Mouse (Mus musculus) retina, postnatal 1 day (tissue): ENCODE results near the gene Mag.
"Not testable (repeated sequence)": the region's sequence is repeated elsewhere in the genome, so short reads cannot be mapped to it uniquely, and the experiment has no call there.

Source experiments
- DNase-seq: peaks from one replicate; pipeline ENCODE4 v3.0.0-alpha.2; 2012

Mag gene

DNA sequence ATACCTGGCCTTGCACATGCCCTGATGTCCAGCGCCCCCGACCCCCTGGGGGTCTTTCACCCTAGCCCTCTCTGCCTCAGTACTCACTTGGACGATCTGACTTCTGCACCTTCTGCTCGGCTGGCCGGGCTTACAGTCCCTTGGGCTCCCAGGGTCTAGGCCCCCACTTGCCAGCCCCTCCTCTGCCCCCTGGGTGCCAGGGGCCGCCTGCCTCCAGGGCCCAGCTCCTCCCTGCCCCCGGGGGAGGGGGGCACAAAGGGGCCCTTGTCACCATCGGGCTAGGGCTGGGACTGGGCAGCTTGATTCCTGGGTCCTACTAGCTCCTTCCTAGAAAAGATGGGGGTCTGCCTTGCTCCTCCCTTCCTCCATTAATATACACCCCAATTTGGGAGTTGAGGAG lies at the start of gene Mag:
Mag (minus strand) TSS at position 142 of the 400 bp plus-strand sequence.
- DNase-seq, result no peak

DNA sequence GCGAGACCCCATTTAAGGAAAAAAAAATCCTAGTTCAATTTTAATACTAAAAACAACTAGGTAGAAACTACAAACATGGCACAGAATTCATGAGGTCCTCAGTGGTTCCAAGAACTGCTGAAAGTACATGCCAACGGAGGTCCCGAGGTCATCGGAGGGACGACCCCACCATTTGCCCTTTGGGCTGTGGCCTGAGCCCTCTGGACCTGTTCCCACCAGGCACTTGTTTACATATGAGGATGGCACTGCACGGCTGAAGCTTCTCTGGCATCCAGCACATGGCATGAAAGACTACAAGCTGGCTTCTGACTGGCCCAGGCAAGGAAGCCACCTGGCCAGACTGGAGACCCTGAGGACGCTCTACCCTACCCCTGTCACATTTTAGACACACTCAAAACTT lies 49.7 kb upstream of the Mag start:
- DNase-seq, result no peak

DNA sequence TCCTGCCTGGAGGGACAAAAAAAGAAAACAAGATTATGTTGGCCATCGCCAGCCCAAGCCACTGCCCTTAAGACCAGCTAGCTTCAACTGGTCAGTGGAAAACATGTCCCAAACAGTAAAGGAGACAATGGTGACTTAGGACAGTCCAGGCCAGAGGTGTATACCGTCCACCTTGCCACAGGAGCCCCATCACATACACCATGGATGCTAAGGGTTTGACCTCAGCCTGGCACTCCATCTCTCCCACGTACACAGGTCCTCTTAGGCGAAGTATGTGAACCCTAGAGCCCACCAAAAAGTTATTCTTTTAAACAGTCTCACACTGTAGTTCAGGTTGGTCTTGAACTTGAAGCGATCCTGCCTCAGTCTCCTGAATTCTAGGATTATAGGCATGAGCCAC lies 48.2 kb upstream of the Mag start:
- no peak for DNase-seq

DNA sequence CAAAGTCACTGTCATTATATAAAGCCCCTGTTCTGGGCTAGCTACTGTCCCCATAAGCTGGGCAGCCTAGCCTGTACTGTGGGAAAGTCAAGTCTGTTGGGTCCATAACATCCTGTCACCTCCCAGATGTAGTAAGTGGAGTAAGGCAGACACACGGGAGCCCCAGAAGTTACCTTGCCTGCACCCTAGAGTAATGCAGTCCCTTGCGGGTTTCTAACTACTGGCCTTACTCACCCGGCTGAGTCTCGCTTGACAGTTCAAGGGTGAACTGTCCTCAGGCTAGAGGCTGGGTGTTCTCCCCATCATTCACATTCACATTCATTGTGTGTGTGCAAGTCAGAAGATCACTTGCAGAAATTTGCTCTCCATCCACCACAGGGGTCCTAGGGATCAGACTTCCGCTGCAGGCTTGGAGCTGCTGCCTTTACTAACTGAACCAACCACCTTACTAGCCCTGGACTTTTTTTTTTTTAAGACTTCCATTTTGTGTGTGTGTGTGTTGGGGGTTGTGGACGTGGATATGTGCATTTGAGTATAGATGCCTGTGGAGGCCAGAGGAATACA lies 45.2 kb upstream of the Mag start:
- DNase-seq, result no peak

DNA sequence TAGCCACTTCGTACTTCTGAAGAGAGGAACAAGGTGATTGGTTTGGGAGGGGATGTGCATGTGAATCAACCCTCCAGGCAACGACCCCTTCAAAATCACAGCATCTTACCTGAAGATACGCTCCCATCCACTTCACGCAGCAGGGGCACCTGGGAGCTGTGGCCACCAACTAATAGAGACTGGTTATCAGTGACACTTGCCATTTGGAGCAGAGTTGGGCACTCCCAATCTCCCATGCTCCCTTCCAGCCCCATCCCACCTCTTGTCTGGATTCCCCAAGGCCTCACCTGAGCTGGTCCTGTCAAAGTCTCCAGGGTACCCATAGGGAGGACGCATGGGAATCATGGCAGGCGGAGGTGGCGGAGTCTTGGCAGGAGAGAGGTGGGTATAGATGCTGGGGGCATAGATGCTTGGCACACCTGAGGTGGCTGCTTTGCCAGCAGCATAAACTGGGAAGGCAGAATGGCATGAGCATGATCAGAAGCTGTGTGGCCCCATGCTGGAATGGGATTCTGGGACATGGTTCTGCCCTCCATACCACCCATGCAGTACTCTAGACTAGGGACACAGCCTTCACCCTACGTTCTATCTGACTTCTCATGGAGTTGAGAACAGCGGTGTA lies 44.3 kb upstream of the Mag start:
- no peak for DNase-seq

DNA sequence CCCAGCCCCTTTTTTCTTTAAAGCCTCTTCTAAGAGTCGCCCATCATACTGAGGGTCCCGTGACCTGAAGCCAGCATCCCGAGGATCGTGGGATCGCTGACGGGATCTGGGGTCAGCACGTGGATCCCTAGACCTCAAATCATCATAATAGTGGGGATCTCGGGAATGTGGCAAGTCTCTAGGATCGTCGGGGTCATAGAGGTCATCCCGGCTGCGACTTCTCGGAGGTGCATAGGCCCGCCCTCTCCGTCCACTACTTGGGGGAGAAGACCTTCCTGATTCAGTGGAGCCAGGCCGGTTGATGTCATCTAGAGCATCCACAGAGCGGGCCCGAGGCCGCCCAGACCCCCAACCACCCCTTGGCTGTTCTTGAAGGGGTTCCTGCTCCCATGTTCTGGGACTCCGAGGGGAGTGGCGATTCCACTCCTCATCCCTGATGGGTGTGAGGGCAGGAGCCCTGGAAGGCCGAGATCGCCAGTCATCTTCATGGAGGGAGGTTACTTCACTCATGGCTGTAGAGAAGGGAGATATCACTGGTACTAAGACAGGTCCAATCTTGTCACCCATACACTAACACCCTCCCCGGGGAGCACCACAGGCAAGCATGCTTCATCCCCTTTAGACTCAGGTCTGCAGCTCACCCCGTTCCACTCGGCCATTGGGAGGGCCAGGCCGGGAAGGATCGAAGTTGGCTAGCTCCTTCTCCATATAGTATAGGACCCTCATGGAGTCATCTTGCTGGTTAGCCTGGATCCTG lies 43.6 kb upstream of the Mag start:
- no peak for DNase-seq

DNA sequence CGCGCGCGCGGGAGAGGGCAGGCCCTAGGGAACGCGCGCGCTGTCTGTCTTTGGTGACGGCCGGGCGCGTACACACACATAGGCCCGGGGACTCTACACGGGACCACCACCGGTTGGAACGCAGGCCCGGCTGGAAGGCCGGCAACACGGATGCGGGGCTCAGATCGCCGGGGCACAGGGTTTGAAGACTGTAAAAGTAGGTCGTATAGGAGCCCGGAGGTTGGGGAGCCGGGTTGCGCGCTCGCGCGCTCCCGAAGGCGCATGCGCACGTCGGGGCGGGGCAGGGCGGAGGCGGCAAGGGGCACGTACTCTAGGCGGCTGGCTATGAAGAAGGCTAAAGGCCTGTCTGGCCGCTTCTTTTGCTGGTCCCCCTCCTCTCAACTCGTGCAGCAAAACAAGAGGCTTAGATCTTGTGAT lies 42.7 kb upstream of the Mag start:
- DNase-seq, result peak; percentile 93

DNA sequence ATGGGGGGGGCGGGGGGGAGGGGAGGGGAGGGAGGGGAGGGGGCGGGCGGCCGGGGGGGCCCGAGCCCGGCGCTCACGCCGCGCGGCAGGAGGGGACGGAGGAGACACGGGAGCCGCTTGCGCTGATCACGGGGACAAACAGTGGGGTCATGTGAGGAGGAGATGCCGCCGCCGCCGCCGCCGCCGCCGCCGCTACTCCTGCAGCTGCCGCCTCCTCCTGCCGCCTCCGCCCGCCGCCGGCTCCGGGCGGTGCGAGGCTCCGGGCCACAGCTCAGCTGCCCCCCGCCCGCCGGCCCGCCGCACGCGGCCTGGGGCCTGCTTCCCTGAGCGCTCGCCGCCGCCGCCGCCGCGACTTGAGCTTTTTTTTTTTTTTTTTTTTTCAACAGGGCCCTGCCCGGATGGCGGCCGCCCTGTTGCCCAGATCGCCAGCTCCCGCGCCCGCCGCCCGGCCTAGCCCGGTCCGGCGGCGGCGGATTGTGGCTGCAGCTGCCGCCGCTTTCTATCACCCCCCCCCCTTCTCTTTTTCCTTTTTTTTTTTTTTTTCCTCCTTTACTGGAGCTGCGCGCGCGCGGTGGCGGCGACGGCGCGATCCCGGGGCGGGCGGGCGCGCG lies 42.2 kb upstream of the Mag start, which contains the start of gene Usf2:
Usf2 (minus strand) TSS at position 48 of the 611 bp plus-strand sequence.
- peak; percentile 91 for DNase-seq

DNA sequence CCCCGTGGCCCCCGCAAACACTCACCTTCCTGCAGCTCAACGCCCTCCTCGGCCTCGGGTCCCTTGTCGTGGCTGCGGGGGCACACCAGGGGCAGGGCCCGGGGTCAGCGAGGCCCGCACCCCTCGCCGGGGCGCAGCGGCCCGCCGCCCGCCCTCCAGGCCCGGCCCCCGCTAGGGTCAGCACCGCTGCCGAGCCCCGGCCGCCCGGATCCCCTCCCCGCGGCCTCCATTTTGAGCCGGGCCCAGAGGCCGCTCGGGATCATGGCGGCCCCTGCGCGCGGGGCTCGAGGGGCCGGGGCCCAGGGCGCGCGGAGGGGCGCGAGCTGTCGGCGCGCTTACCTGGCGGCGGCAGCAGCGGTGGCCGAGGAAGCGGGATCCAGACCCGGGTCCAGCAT lies 41.7 kb upstream of the Mag start:
- DNase-seq, result no peak

DNA sequence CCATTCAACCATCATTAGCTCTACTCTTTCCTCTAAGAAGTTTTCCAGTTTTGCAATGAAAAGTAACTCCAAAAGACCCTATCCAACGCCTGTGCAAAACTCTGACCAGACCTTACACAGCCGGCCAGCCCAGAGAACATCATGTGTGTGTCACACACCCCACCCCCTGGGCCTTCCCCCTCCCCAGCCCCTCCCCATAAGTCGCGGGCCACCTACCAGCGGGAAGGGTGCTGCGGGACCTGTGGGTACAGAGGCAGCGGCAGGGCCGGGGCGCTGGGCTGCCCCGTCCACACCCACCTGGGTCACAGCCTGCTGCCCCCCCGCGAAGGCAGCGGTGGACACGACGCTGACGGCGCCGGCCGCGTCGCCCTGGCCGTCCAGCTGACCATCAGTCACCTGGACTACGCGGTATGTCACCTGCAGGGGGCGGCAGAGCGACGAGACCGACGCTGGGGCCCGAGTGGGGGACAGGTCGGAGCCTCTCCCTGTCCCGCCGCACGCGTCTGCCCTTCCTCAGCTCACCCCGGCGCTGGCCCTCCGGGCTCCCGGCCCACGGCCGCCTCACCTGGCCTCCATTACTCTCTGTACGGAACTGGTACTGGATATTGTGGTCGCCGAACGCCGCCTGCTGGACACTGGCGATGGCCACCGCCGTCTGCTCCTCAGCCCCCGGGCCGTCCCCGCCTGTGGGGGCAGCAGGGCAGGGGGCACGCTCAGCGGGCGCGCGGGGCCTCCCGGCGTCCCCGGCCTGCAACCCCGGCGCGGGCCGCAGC lies 41.1 kb upstream of the Mag start:
- DNase-seq, result peak; percentile 91

DNA sequence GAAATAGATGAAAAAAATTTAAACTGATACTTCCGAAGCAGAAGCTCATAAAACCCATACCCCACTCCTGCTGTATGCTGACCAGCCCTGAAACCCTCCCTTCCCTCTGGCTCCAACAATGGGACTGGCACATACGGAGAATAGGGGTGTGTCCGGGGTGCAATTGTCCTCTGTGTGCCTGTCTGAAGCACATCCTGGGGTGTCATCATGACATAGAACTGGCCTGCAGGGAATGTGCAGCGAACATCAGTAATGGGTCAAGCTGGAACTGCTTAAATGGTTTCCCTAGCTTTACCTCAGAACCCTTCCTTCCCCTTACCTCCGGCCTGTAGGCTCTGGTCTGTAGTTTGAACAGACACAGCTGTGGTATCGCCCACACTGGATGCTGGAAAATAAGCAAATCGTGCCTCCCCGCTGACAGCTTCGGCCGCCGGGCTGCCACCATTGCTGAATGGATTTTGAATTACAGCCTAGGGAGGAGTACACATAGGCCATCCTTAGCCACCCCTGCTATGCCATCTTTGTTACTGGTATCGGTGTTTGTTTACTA lies 40.4 kb upstream of the Mag start:
- no peak for DNase-seq

DNA sequence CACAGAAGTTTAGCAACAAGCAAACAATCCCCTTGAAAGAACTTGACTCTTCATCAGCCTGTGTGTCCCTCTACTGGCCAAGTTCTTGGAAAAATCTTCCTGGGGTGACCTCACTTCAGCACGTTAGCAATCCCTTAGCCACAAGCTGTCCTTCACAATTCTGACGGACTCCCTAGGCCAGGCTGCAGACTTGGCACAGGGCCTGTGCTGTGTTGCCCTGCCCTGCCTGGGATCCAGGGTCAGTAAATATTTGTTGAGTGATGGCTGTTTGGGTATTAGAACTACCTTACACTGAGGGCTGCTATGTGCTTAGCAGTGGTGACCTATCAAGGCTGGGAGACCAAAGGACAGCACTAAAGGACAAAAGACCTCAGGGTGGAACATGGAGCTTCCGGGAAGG lies 39.4 kb upstream of the Mag start:
- DNase-seq, result no peak

DNA sequence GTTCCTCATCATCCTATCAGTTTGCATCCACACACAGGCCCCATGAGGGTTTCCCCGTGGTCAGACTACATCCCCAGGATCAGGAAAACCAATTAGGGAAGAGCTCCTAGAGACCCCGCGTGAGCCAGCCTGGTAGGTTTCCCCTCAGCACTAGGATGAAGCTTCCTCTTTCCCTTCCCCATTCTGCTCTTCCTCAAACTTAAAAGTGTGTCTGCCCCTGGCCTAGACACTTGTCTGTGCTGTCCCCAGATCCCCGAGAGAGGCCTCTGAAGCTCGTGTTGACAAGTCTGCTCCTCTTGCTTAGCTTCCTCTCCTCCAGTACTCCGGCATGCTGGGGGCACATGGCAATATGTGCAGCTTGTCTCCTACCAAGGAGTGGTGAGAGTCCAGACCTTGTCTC lies 38.8 kb upstream of the Mag start:
- no peak for DNase-seq

DNA sequence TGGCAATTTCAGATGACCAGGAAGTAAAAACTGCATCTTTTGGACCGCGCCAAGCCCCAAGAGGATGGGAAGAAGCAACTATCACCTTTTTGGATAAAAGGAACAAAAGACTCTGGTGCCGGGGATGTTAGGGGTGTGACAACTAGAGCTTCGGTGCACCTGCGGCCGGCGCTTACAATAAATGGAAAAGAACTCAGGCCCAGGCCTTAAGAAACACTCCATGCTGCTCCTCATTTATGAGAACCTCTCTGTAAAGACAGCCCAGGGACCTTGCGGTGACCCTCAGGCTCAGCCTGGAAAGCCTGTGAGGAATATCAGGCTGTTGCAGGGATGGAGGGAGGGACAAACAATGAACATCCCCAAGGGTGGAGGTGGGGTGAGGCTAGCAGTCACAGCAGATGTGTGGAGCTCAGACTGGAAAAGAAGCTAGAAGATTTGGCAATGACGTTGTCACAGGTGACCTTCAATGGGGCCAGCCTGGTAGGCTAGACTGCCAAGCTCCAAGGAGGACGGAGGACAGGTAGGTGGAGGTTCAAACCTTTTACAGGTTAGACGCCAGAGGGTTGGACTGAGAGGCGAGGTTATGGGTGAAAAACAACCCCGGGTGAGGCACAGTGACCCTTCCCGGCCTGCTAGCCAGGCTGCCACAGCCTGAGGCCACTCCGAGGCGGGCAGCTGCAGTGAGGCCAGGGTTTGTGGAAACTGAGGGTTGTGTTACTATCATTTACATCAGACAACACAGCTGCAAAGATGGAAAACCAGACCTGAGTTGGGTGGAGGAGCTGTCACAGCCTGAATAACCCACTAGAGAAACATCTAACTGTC lies 38.0 kb upstream of the Mag start:
- no peak for DNase-seq

DNA sequence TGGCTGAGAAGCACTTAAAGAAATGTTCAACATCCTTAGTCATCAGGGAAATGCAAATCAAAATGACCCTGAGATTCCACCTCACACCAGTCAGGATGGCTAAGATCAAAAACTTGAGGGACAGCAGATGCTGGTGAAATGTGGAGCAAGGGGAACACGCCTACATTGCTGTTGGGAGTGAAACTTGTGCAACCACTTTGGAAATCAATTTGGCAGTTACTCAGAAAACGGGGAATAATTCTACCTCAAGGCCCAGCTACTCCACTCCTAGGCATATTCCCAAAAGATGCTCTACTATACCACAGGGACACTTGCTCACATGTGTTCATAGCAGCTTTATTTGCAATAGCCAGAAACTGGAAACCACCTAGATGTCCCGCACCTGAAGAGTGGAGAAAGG lies 35.2 kb upstream of the Mag start:
- DNase-seq, result not testable (repeated sequence)

DNA sequence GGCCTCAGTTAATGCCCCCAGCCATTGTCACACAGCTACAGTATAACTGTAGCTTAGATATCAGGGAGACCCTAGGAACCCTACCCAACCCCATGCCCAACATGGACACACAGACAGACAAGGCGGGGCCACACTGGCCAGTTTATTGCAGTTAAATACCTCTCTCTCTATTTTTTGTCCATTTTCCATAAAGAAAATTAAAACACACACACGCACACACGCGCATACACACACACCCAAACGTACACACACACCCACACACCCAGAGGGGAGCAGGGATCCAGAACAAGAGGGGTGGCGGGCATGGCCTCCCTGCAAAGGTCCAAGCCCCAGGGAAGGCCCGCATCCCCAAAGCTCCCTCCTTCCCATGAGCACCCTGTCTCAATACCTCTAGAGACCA lies 31.2 kb upstream of the Mag start:
- DNase-seq, result no peak

DNA sequence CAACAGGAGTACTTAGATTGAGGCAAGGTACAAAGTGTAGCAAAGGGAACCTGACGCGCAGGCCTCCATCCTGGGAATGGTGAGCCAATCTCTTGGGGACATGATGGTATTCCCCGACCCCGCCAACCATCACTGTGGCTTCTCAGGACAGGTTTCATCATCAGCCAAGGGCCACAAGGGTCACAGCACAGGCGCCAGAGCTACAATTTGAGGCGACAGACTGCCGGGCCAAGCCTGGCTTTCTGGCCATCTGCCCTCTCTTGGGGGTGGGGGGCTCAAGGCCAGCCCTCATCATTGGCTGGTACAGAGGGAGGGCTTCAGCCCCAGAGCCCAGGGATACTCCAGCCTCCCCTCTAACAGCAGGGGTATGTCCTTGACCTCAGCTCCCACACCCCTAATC lies 30.8 kb upstream of the Mag start:
- DNase-seq, result not testable (repeated sequence)

DNA sequence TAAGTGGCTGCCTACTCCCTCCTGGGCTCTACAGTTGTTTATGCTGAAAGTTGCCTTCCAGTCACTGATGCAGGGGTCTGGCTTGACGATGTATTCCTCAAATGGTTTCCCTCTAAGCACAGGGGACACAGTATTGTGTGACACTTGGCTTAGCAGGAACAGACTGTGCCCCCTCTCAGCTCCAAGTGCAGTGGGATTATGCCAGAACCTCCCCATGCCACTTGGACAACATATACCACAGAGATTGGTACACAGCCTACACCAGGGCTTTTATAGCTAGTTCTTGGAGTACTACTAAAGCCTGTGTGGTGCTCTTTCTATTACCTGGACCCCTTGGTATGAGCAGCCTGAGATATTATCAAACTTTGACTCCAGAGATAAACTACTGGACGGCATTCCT lies 30.0 kb upstream of the Mag start:
- DNase-seq, result not testable (repeated sequence)

DNA sequence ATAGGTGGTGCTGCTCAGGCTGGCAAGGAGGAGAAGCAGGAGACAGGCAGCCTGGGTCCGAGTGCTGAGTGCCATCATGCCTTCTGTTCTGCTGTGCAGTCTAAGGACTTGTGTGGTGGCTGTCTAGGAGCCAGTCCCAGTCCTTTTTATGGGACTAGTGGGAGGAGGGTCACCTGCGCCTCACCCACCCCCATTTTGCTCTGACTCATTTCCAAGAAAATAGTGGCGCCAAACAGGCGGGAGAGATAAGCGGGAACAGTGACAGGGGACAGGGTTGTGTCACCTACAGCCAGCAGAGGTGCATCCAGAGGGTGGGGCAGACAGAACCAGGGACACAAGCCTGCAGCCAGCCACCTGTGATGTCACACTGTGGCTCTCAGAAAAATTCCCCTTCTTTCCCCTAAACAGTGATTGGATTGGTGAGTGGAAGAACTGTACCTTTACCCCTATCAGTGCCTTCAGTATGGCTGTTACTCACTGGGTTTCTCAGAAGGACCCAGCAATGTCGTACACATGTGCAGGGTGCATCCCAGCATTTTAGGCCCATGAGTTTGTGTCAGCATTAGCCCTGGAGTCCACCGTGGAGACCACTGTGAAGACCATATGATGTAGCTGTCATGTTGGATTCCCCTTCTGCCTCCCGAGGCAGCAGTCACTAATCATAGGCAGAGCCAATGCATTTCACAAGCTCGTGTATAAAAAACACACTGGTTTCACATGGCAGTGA lies 29.4 kb upstream of the Mag start, which contains the start of gene Hamp:
Hamp (minus strand) TSS at position 124 of the 727 bp plus-strand sequence.
- no peak for DNase-seq

DNA sequence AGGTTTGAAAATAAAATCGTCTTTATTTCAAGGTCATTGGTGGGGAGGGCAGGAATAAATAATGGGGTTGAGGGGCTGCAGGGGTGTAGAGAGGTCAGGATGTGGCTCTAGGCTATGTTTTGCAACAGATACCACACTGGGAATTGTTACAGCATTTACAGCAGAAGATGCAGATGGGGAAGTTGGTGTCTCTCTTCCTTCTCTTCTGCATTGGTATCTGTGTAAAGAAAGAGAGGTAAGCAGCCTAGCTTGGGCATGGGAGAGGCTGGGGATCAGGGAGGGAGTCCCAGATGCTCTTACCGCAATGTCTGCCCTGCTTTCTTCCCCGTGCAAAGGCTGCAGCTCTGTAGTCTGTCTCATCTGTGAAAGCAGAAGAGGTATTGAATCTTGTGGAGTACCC lies 27.7 kb upstream of the Mag start:
- not testable (repeated sequence) for DNase-seq

DNA sequence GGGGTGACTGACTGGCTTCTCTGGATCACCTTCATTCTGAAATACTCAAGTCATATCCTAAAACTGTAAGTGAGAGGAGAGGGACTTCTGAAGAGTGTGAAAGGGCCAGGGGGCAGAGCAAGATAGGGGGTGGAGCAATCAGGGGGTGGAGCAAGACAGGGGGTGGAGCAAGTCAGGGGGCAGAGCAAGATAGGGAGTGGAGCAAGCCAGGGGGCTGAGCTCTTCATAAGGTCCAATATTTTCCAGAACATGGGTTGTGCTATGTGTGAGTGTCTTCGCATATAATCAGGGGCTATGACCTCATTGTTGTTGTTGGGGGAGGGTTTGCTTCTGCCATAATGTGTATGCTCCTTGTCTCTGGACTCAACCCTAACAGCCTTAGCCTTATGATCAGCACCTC lies 25.4 kb upstream of the Mag start:
- DNase-seq, result not testable (repeated sequence)
